Mouse (Mus musculus): ENCODE measurements around the gene Tpbgl. TPM values are rescaled to one million over a fixed set of nuclear protein-coding genes. Genes with fewer than 3 reads are reported as not detected.

Gene Tpbgl
- total RNA-seq, 2 experiments from 2014 or later: 3.1 to 3.5 TPM

- intact Hi-C loops (cut with DNase I): loop anchor here (2.0 kb wide), 1 partner anchor 16 kb away; no protein-coding TSS in a partner anchor
- peak; percentile 77 to 86 for DNase-seq
These were observed 21.7 kb upstream of the Tpbgl start for GRCm38 (mm10) chr7:99648623-99649022.

GRCm38 (mm10) chr7:99644701-99645100 is 17.8 kb upstream of the Tpbgl start:
- DNase-seq: no peak
- intact Hi-C loops (cut with DNase I): no loop called here

GRCm38 (mm10) chr7:99642078-99642477 is 15.2 kb upstream of the Tpbgl start:
- intact Hi-C loops (cut with DNase I): no loop called here
- no peak for DNase-seq

GRCm38 (mm10) chr7:99641245-99641644 is 14.3 kb upstream of the Tpbgl start:
- DNase-seq: peak in 1 of 2 experiments; percentile 21
- intact Hi-C loops (cut with DNase I): no loop called here

GRCm38 (mm10) chr7:99633966-99634665 is 7.2 kb upstream of the Tpbgl start:
- intact Hi-C loops (cut with DNase I): loop anchor here (2.0 kb wide), 1 partner anchor 15 kb away; no protein-coding TSS in a partner anchor

GRCm38 (mm10) chr7:99632286-99632685 is 5.4 kb upstream of the Tpbgl start:
- DNase-seq: peak in 1 of 2 experiments; percentile 24
- intact Hi-C loops (cut with DNase I): loop anchor here (2.0 kb wide), 1 partner anchor 17 kb away; no protein-coding TSS in a partner anchor

More at GRCm38 (mm10) chr7:99633966-99634665, 7.2 kb upstream of the Tpbgl start:
- DNase-seq: peak in 1 of 2 experiments; percentile 9

GRCm38 (mm10) chr7:99627366-99627765 is 463 bp upstream of the Tpbgl start:
- intact Hi-C loops (cut with DNase I): loop anchor here (5.0 kb wide), 1 partner anchor 35 kb away; no protein-coding TSS in a partner anchor
- no peak for DNase-seq

- intact Hi-C loops (cut with DNase I): loop anchor here (1.0 to 5.0 kb wide), 4 partner anchors 36 to 251 kb away; no protein-coding TSS in a partner anchor
- peak; percentile 92 to 93 for DNase-seq
These were observed 1.1 kb downstream of the Tpbgl start for GRCm38 (mm10) chr7:99625722-99626375.

GRCm38 (mm10) chr7:99618860-99619259 is 8.0 kb downstream of the Tpbgl start:
- peak; percentile 29 to 53 for DNase-seq
- intact Hi-C loops (cut with DNase I): loop anchor here (1.0 kb wide), 1 partner anchor 179 kb away; no protein-coding TSS in a partner anchor

- no peak for DNase-seq
- intact Hi-C loops (cut with DNase I): no loop called here
These were observed 8.6 kb downstream of the Tpbgl start for GRCm38 (mm10) chr7:99618264-99618663.

GRCm38 (mm10) chr7:99607632-99608031 is 19.3 kb downstream of the Tpbgl start:
- DNase-seq: no peak
- intact Hi-C loops (cut with DNase I): no loop called here

GRCm38 (mm10) chr7:99606766-99607165 is 20.1 kb downstream of the Tpbgl start:
- intact Hi-C loops (cut with DNase I): no loop called here

GRCm38 (mm10) chr7:99606303-99606702 is 20.6 kb downstream of the Tpbgl start:
- intact Hi-C loops (cut with DNase I): no loop called here
- DNase-seq: no peak

More at GRCm38 (mm10) chr7:99606766-99607165, 20.1 kb downstream of the Tpbgl start:
- DNase-seq: no peak

GRCm38 (mm10) chr7:99605058-99605457 is 21.8 kb downstream of the Tpbgl start:
- DNase-seq: no peak
- intact Hi-C loops (cut with DNase I): no loop called here

- intact Hi-C loops (cut with DNase I): no loop called here
- no peak for DNase-seq
These were observed 22.8 kb downstream of the Tpbgl start for GRCm38 (mm10) chr7:99603875-99604662.

- intact Hi-C loops (cut with DNase I): no loop called here
- DNase-seq: no peak
These were observed 28.2 kb downstream of the Tpbgl start for GRCm38 (mm10) chr7:99598722-99599121.

- DNase-seq: peak in 1 of 2 experiments; percentile 29
- intact Hi-C loops (cut with DNase I): no loop called here
These were observed 32.8 kb downstream of the Tpbgl start for GRCm38 (mm10) chr7:99593868-99594803.

- intact Hi-C loops (cut with DNase I): no loop called here
- no peak for DNase-seq
These were observed 34.2 kb downstream of the Tpbgl start for GRCm38 (mm10) chr7:99592669-99593068.

- intact Hi-C loops (cut with DNase I): loop anchor here (1.0 to 2.0 kb wide), 2 partner anchors 34 to 90 kb away; no protein-coding TSS in a partner anchor
- no peak for DNase-seq
These were observed 36.3 kb downstream of the Tpbgl start for GRCm38 (mm10) chr7:99590646-99591045.
